Mouse (Mus musculus) monocyte, adult 2 months (primary cell): ENCODE results near the gene Gm13278.
"Not testable (repeated sequence)": the region's sequence is repeated elsewhere in the genome, so short reads cannot be mapped to it uniquely, and the experiment has no call there.

Experiments used
- DNase-seq, 2 experiments: peaks; one replicate each; pipeline ENCODE4 v3.0.0; 2022; ENCODE audit warnings: low spot score in 2 of 2, low read depth in 1 of 2

Gene Gm13278

DNA sequence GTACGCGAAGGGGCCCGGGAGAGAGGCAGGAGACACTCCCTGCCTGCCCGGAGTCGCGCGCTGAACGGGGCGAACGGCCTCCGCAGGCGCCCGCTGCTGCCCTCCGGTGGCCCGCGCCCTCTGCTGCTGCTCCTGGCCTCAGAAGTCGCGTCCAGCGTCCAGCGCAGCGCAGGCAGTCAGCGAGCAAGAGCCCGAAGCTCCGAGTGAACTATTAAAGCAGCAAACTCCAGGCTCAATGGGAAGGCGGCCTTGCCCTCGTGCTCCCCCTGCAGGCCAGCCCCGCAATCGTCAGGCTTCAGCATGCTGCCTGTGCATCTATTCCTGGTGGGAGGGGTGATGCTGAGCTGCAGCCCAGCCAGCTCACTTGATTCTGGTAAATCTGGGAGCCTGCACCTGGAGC is at the start of gene Gm13278:
Gene Gm13278 (plus strand): TSS at position 301 of the 400 bp plus-strand sequence.
- not testable (repeated sequence) for DNase-seq

DNA sequence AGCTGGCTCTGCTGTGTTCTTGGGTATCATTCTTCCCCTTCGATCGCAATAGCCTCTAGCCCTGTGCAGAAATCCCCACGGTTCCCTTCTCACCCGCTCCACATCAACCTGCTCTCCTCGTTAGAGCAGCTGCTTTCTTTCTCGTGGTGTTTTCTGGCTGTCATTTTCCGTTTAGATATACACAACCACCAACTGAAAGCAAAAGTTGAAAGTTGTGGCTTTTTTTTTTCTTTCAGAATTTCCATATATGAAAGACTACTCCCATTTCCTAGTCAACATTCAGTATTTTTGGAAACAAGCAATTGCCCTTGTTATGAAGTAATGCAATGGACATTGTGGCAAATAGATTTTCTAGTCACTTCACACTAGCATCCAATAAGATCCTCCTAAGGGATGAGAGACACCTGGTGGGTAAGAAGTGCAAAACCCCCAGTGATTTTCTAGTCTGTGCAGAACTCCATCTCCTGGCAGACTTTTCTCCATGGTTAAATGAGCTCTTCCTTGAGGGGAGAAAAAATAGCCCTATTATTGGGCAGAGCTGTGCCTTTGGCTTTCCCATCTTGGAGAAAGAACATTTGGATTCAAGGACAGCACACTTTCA is 48.5 kb upstream of the Gm13278 start:
- no peak for DNase-seq

DNA sequence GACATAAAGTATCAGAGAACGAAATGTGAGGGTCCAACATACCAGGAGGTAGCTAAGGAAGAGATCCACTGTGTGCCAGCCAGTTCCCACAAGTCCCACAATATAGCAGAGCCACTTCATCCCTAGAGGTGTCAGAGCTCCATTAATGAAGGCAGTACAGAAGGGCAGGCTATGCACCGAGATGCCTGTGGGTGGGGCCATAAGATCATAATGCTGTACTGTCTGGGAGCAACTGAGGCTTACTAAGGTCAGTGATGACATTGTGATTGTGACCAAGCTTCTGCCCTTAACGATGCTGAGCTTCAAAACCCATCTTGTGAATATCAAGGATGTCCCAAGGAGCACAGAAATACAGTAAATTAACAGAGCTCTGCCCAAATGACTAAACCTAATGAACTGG is 47.1 kb upstream of the Gm13278 start:
- no peak for DNase-seq

- DNase-seq = no peak
Observed at GRCm38 (mm10) chr4:88749926-88750325, 41.4 kb upstream of the Gm13278 start.

GRCm38 (mm10) chr4:88754818-88755340 is 36.5 kb upstream of the Gm13278 start, which contains the start of gene Gm13271:
Gm13271 (plus strand) TSS chr4:88754868.
- DNase-seq = peak in 1 of 2 experiments; percentile 76

DNA sequence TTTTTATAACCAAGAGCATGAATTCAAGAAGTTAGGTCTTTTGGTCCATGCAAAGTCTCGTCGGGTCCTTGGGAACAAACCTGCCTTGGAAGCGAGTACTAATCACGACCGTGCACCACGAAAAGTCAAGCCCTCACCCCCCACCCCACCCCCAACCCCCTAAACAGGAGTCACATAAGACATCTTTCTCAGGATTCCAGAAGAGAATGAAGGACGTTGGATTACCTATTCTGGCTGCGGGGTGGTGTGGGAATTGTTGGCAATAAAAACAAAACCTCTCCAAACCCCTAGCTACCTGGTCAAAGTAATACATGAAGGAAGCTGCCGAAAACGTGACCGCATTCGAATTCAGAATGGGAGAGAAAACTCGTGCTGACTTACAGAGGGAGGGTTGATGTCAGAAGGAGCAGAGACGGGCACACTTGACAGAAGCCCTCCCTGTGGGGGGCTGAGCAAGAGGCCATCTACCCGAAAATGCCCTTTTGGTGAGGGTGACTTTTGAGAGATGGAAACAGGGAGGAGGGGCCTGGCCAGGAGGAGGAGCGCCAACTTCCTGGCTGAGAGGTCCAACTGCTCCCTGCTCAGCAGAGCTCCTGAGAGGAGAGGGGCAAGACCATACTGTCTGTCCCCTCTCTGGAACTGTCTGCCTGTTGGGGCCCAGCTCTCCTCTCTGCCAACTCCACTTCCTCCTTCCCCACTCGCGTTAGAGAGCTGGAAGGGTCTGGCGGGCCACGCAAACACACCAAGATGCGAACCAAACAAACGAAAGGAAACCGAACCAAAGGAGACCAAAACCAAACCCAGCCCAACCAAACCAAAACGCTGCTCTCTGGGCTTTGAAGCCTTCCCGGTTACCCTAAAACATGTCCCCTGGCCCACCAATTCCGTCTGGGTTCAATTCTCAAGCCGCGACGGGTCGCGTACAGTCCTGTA is 34.5 kb upstream of the Gm13278 start:
- not testable (repeated sequence) for DNase-seq

GRCm38 (mm10) chr4:88757628-88758031 is 33.7 kb upstream of the Gm13278 start:
- DNase-seq = peak; percentile 85 to 95

DNA sequence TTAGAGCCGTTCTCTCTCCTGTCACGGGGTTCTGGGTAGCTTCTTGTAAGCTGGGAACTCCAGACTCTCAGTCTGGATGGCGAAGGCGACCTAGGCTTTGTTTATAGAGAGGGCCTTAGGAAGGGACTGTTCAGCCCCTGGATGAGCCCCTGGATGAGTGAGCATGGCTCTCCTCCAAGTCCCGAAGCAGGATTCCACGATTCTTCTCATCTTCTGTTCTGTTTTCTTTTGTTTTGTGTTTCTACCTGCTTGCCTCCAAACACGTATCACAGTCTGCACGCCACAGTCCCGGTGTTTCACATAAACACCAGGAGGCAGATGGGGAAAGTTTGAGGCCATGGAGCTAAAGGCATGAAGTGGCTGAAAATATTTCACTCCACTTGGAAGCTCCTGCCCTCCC is 32.6 kb upstream of the Gm13278 start:
- DNase-seq = not testable (repeated sequence)

DNA sequence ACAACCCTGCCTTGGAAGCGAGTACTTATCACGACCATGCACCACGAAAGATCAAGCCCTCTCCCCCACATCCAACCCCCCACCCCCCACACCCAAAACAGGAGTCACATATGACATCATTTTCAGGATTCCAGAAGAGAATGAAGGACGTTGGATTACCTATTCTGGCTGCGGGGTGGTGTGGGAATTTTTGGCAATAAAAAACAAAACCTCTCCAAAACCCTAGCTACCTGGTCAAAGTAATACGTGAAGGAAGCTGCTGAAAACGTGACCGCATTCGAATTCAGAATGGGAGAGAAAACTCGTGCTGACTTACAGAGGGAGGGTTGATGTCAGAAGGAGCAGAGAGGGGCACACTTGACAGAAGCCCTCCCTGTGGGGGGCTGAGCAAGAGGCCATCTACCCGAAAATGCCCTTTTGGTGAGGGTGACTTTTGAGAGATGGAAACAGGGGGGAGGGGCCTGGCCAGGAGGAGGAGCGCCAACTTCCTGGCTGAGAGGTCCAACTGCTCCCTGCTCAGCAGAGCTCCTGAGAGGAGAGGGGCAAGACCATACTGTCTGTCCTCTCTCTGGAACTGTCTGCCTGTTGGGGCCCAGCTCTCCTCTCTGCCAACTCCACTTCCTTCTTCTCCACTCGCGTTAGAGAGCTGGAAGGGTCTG is 31.6 kb upstream of the Gm13278 start, which contains the start of gene Gm13283:
Gene Gm13283 (plus strand): TSS at position 510 of the 659 bp plus-strand sequence.
- not testable (repeated sequence) for DNase-seq

DNA sequence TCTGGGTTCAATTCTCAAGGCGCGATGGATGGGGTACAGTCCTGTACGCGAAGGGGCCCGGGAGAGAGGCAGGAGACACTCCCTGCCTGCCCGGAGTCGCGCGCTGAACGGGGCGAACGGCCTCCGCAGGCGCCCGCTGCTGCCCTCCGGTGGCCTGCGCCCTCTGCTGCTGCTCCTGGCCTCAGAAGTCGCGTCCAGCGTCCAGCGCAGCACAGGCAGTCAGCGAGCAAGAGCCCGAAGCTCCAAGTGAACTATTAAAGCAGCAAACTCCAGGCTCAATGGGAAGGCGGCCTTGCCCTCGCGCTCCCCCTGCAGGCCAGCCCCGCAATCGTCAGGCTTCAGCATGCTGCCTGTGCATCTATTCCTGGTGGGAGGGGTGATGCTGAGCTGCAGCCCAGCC is 30.9 kb upstream of the Gm13278 start:
- peak; percentile 63 to 64 for DNase-seq

GRCm38 (mm10) chr4:88761776-88762175 is 29.6 kb upstream of the Gm13278 start:
- peak; percentile 67 to 70 for DNase-seq

GRCm38 (mm10) chr4:88762341-88762740 is 29.0 kb upstream of the Gm13278 start:
- DNase-seq = not testable (repeated sequence)

- DNase-seq = peak in 1 of 2 experiments; percentile 45
Observed at GRCm38 (mm10) chr4:88763384-88764018, 27.8 kb upstream of the Gm13278 start.

DNA sequence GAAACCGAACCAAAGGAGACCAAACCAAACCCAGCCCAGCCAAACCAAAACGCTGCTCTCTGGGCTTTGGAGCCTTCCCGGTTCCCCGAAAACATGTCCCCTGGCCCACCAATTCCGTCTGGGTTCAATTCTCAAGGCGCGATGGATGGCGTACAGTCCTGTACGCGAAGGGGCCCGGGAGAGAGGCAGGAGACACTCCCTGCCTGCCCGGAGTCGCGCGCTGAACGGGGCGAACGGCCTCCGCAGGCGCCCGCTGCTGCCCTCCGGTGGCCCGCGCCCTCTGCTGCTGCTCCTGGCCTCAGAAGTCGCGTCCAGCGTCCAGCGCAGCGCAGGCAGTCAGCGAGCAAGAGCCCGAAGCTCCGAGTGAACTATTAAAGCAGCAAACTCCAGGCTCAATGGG is 17.8 kb upstream of the Gm13278 start, which contains the start of gene Gm13290:
Gene Gm13290 (plus strand): TSS at position 301 of the 400 bp plus-strand sequence.
- not testable (repeated sequence) for DNase-seq

DNA sequence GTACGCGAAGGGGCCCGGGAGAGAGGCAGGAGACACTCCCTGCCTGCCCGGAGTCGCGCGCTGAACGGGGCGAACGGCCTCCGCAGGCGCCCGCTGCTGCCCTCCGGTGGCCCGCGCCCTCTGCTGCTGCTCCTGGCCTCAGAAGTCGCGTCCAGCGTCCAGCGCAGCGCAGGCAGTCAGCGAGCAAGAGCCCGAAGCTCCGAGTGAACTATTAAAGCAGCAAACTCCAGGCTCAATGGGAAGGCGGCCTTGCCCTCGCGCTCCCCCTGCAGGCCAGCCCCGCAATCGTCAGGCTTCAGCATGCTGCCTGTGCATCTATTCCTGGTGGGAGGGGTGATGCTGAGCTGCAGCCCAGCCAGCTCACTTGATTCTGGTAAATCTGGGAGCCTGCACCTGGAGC is 14.7 kb upstream of the Gm13278 start, which contains the start of gene Gm13289:
Gene Gm13289 (plus strand): TSS at position 301 of the 400 bp plus-strand sequence.
- not testable (repeated sequence) for DNase-seq

DNA sequence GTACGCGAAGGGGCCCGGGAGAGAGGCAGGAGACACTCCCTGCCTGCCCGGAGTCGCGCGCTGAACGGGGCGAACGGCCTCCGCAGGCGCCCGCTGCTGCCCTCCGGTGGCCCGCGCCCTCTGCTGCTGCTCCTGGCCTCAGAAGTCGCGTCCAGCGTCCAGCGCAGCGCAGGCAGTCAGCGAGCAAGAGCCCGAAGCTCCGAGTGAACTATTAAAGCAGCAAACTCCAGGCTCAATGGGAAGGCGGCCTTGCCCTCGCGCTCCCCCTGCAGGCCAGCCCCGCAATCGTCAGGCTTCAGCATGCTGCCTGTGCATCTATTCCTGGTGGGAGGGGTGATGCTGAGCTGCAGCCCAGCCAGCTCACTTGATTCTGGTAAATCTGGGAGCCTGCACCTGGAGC is 11.8 kb upstream of the Gm13278 start, which contains the start of gene Gm13272:
Gene Gm13272 (plus strand): TSS at position 301 of the 400 bp plus-strand sequence.
- not testable (repeated sequence) for DNase-seq

DNA sequence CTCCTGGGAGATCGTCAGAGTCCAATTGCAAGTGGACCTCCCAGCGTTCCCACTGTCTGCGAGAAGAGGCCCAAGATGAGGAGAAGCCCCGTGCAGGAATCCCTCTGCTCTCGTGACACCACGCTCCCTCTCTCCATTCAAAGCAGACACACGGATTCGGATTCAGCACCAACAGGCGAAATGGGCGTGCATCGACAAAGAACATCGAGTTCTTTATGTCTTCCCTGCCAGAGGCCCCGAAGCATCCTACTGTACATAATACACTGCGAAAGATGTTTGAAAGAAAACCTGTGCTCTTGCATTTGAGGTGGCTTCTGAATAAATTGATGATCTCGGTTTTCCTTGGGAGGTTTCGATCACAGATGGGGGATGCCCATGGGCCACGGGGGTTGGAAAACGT is 11.0 kb upstream of the Gm13278 start:
- not testable (repeated sequence) for DNase-seq

DNA sequence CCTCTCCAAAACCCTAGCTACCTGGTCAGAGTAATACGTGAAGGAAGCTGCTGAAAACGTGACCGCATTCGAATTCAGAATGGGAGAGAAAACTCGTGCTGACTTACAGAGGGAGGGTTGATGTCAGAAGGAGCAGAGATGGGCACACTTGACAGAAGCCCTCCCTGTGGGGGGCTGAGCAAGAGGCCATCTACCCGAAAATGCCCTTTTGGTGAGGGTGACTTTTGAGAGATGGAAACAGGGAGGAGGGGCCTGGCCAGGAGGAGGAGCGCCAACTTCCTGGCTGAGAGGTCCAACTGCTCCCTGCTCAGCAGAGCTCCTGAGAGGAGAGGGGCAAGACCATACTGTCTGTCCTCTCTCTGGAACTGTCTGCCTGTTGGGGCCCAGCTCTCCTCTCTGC is 9.5 kb upstream of the Gm13278 start, which contains the start of gene Ifnz:
Gene Ifnz (plus strand): TSS at position 301 of the 400 bp plus-strand sequence.
- DNase-seq = not testable (repeated sequence)

DNA sequence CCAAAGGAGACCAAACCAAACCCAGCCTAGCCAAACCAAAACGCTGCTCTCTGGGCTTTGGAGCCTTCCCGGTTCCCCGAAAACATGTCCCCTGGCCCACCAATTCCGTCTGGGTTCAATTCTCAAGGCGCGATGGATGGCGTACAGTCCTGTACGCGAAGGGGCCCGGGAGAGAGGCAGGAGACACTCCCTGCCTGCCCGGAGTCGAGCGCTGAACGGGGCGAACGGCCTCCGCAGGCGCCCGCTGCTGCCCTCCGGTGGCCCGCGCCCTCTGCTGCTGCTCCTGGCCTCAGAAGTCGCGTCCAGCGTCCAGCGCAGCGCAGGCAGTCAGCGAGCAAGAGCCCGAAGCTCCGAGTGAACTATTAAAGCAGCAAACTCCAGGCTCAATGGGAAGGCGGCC is 9.0 kb upstream of the Gm13278 start:
- peak in 1 of 2 experiments; percentile 4 for DNase-seq

GRCm38 (mm10) chr4:88785409-88785808 is 5.9 kb upstream of the Gm13278 start, which contains the start of gene Gm13276:
Gm13276 (plus strand) TSS chr4:88785709.
- DNase-seq = not testable (repeated sequence)
